Mouse (Mus musculus): ENCODE measurements around the gene 4930519P11Rik. TPM values are rescaled to one million over a fixed set of nuclear protein-coding genes. Genes with fewer than 3 reads are reported as not detected.

4930519P11Rik gene
- polyA plus RNA-seq (2016; fragmentation: Nextera tagmentation; extraction: Ambion mirVana), result 0.64 TPM in 1 of 2 replicates, not detected in the other

DNA sequence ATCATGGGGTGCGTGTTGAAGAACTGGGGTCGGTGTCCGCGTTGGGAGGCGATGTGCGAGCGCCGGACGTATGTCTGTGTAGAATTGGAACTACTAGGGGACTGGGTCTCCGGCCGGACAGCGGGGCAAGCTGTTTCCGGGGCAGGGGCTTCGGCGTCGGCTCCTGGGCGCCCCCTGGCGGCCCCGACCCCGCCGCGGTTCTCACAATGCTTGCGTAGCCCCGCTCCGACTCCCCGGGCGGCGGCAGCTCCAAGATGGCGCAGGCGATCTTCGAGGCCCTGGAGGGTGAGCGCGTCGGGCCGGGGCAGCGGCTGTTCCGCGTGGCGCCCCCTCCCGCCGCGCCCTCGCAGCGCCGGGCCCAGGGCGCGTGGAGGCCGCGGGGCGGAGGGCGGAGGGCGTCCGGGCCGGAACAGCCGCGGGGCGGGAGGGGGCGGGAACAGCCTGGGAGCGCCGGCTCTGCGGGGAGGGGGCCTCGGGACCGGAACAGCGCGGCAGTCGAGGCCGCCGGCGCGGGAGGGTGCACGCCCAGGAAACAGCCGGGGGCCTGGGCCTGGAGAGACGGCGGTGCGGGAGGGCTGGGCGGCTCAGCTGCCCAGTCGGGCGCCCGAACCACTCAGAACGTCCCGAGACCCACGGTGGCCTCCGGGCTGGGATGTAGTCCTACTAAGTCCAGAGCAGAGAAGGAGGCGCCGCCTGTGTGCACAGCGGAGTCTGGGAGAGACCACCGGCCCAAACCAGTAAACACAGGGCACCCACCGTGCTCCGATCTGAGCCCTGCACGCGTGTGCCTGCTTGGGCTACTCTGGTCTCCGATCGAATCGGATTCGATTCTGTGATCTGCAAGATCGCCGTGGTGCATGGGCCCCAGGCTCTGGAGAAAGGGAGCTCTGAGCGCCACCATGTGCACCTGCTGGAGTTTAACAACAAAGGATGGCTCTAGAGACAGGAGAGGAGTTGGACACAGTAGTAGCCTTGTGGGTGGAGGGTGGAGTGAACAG is at the start of gene 4930519P11Rik, which contains the start of gene Zfp341:
TSS of gene 4930519P11Rik (minus strand) at position 320 of the 998 bp plus-strand sequence.
TSS of gene Zfp341 (plus strand) at position 180 of the 998 bp plus-strand sequence.
- Histone ChIP-seq H3K27me3 (replicated peaks) (no peaks in the 10 kb centered on the region), H3K27ac (ENCODE audit: poor library complexity, severe bottlenecking) (peak within 1 kb of the TSS; percentile 95), H3K4me1 (replicated peaks) (peaks cover 24% of the 10 kb centered on the region; the same call in 1 of the 2 replicates), H3K4me3 (peak within 1 kb of the TSS; percentile 59), H3K36me3 (no peaks in the 10 kb centered on the region), H3K9me3 (replicated peaks) (no peaks in the 10 kb centered on the region), H3K4me2 (peak within 1 kb of the TSS; percentile 85), H3K9ac (peak within 1 kb of the TSS; percentile 81)
- under 1% methylated on average over 95 of the region's 98 CpGs for WGBS
- peak; percentile 93 for ATAC-seq (ENCODE audit: insufficient number of reproducible peaks, low FRiP score)

DNA sequence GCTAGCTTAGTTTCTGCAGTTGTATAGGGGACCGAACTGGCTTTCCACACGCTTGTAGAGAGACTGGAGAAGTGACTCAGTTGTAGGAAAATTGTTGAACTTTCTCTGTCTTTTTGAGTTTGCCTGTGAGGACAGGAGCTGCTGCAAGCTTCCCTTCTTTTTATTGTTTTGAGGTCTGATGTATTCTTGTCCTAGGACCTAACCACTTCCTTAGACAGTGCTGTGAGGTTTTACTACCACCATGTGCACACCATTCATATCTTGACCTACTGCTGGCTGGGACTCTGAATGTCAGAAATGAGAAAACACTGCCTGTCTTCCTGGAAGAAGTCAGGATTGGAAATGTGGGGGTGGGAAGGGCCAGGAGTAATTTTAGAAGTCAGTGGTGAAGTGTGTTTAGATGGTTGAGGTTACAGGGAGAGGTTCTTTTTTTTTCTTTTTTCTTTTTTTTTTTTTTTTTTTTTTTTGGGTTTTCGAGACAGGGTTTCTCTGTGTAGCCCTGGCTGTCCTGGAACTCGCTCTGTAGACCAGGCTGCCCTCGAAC is 46.4 kb upstream of the 4930519P11Rik start:
- Histone ChIP-seq H3K27ac (ENCODE audit: poor library complexity, severe bottlenecking) (peak overlapping the region; percentile 54; the same call in 1 of the 2 replicates), H3K4me2 (peak overlapping the region; percentile 88), H3K9me3 (replicated peaks) (no peaks in the 10 kb centered on the region), H3K27me3 (replicated peaks) (no peaks in the 10 kb centered on the region), H3K4me1 (replicated peaks) (peaks cover 29% of the 10 kb centered on the region), H3K9ac (peak overlapping the region; percentile 97; the same call in 1 of the 2 replicates), H3K36me3 (peaks cover 18% of the 10 kb centered on the region), H3K4me3 (no peak overlapping the region; the same call in 1 of the 2 replicates)
- WGBS, result 71% methylated on average over 5 of the region's 5 CpGs
- no peak for ATAC-seq (ENCODE audit: insufficient number of reproducible peaks, low FRiP score)

DNA sequence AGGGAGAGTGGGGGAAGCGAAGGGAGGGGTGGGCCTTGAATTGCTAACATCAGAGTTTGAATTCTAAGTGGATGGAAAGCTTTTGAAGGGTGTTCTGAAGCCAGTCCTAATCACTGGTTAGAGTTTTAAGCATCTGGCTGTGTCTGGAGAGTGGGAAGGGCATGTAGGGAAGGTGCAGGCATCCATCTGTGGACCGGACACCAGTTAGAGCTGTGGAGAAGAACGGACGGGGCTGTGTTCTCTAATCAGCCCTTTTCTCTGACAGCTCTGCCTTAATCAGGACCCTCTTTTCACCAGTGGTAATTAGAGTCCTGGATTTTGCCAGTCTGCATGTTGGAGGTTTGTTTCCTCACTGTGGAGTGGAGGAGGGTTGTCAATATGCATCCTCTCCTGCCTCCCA is 45.8 kb upstream of the 4930519P11Rik start:
- Histone ChIP-seq H3K4me1 (replicated peaks) (peaks cover 29% of the 10 kb centered on the region), H3K9me3 (replicated peaks) (no peaks in the 10 kb centered on the region), H3K9ac (peak overlapping the region; percentile 97; the same call in 1 of the 2 replicates), H3K4me3 (peak overlapping the region; percentile 92; the same call in 1 of the 2 replicates), H3K27ac (ENCODE audit: poor library complexity, severe bottlenecking) (peak overlapping the region; percentile 54), H3K36me3 (peaks cover 15% of the 10 kb centered on the region), H3K4me2 (peak overlapping the region; percentile 88), H3K27me3 (replicated peaks) (no peaks in the 10 kb centered on the region)
- no peak for ATAC-seq (ENCODE audit: insufficient number of reproducible peaks, low FRiP score)
- 50% methylated on average over 4 of the region's 4 CpGs for WGBS

DNA sequence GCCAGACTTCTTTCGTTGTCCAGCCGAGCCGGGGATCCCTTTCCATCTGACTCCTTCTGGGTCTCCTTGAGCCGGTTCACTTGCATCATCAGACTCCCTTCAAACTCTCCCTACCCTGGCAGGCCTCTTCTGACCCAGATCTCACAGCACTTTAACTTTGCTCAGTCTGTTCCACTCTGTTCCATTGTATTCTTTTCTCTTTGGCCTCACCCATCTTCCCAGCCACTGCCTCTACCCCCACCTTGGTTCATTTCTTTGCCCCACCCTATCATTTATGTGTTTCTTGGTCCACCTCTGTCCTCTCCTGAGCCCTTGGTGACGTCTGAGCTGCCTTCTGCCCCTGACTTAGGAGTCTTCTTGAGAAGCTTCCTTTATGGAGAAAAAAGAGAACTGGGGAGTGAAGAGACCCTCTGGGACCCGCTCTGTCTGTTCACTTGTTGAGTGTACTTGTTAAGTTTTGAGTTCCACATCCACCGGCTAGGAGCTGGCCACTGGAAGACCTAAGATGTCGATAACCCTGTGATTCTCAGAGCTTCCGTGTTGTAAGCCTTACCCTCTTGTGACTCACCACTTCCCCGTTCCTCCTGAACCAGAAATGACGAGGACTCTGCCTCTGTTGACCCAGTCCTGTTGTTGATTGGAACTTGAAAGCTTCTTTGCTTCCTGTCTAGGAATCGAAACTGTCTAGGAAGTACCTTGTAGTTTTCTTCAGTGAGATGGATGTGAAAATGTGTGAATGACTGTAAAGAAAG is 44.4 kb upstream of the 4930519P11Rik start:
- Histone ChIP-seq H3K27ac (ENCODE audit: poor library complexity, severe bottlenecking) (peak overlapping the region; percentile 85), H3K9ac (peak overlapping the region; percentile 97), H3K4me1 (replicated peaks) (peaks cover 29% of the 10 kb centered on the region), H3K4me2 (peak overlapping the region; percentile 88), H3K36me3 (peaks cover 12% of the 10 kb centered on the region), H3K4me3 (peak overlapping the region; percentile 92), H3K9me3 (replicated peaks) (no peaks in the 10 kb centered on the region), H3K27me3 (replicated peaks) (no peaks in the 10 kb centered on the region)
- ATAC-seq (ENCODE audit: insufficient number of reproducible peaks, low FRiP score), result peak; percentile 34; the same call in 1 of the 2 replicates
- WGBS, result 4% methylated on average over 12 of the region's 12 CpGs

DNA sequence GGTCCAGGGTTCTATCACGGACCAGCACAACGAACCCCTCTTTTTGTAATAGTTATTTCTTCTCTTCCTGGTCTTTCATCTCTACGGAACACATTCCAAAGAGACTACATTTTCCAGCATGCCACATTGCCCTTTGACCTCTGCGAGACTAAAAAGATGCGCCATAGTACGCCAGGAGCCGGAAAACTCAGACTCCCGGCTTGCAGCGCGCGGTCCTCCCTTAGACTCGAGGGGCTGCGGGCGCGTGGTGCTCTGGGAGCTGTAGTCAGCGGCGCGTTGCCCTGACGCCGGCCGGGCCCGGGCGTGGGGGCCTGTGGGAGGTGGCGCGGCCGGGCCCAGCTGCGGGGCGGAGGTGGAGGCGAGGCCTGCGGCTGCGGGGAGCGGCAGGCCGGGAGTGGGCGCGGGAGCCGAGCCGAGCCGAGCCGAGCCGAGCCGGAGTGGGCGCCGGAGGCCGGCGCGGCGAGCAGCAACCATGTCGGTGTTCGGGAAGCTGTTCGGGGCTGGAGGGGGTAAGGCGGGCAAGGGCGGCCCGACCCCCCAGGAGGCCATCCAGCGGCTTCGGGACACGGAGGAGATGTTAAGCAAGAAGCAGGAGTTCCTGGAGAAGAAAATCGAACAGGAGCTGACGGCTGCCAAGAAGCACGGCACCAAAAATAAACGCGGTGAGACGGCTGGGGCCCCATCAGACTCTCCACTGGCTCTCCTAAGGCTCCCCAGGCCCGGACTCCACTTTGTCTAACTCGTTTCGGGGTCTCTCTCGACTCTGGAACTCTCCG is 43.7 kb upstream of the 4930519P11Rik start:
- WGBS, result under 1% methylated on average over 65 of the region's 67 CpGs
- Histone ChIP-seq H3K4me3 (peak overlapping the region; percentile 92), H3K9me3 (replicated peaks) (no peaks in the 10 kb centered on the region), H3K27me3 (replicated peaks) (no peaks in the 10 kb centered on the region), H3K36me3 (peaks cover 10% of the 10 kb centered on the region), H3K4me1 (replicated peaks) (peaks cover 29% of the 10 kb centered on the region), H3K27ac (ENCODE audit: poor library complexity, severe bottlenecking) (peak overlapping the region; percentile 85), H3K4me2 (peak overlapping the region; percentile 88), H3K9ac (peak overlapping the region; percentile 97)
- peak; percentile 99 for ATAC-seq (ENCODE audit: insufficient number of reproducible peaks, low FRiP score)

DNA sequence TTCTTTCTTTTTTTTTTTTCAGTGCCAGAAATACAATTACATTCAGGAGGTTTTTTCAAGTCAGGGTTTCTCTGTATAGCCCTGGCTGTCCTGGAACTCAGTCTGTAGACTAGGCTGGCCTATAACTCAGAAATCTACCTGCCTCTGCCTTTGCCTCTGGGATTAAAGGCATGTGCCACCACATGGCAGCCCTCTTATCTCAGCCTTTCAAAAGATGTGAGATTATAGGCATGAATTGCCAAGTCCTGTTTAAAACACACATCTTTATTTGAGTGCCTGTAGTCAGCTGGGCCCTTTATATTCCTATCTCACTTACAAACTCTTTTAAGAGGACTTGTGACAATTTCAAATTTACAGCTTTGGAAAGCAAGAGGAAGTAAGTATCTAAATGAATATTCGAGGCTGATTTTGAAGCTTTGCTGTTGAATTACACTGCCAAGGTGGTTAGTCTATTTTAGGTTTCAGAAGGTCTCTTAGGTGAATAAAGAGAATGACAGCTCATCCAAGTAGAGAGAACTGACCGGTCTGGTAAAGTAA is 42.7 kb upstream of the 4930519P11Rik start:
- 80% methylated on average over 2 of the region's 2 CpGs for WGBS
- Histone ChIP-seq H3K27me3 (replicated peaks) (no peaks in the 10 kb centered on the region), H3K9ac (no peak overlapping the region), H3K27ac (ENCODE audit: poor library complexity, severe bottlenecking) (no peak overlapping the region), H3K4me3 (peak overlapping the region; percentile 92; the same call in 1 of the 2 replicates), H3K4me2 (peak overlapping the region; percentile 88), H3K36me3 (peaks cover 3% of the 10 kb centered on the region; the same call in 1 of the 2 replicates), H3K4me1 (replicated peaks) (peaks cover 28% of the 10 kb centered on the region), H3K9me3 (replicated peaks) (no peaks in the 10 kb centered on the region)
- no peak for ATAC-seq (ENCODE audit: insufficient number of reproducible peaks, low FRiP score)

DNA sequence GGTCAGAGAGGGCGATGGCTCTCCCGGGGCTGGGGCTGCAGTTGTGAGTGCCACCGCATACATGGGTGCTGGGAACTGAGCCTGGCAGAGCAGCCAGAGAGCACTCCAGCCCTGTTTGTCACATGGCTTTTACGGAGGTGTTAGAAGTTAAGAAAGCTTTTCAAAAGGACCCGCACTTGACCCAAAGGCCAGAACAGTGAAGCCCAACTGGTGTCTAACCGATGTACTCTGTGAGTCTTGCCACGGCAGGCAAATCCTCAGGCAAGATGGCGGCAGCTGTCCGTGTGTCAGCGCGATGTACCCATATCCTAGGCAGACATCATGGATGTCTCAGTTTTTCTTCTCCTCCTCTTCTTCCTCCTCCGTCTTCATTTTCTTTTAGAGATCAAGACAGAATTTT is 41.7 kb upstream of the 4930519P11Rik start:
- Histone ChIP-seq H3K27ac (ENCODE audit: poor library complexity, severe bottlenecking) (no peak overlapping the region), H3K4me2 (no peak overlapping the region), H3K27me3 (replicated peaks) (no peaks in the 10 kb centered on the region), H3K36me3 (no peaks in the 10 kb centered on the region), H3K4me1 (replicated peaks) (peaks cover 19% of the 10 kb centered on the region), H3K9me3 (replicated peaks) (no peaks in the 10 kb centered on the region), H3K4me3 (no peak overlapping the region), H3K9ac (no peak overlapping the region)
- WGBS, result 91% methylated on average over 12 of the region's 12 CpGs
- no peak for ATAC-seq (ENCODE audit: insufficient number of reproducible peaks, low FRiP score)

DNA sequence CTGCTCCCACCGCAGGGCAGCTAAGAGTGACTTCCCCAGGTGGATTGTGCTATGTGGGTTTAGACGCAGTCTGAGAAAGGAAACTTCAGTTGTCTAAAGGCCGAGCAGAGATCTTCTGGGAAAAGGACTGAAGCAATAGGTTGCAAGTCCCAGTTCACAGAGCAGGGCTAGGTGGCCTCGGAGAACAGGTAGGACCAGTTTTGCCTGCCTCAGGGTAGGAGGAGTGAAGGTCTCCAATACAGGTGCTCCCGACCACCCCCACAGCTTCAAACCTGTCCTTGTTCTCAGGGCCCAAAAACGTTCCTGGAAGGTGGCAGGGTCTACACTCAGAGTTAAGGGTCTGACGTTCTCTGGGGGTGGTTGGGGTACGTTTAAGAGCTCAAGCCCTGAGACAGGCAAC is 38.1 kb upstream of the 4930519P11Rik start, which contains the start of gene Chmp4b:
TSS of gene Chmp4b (plus strand) at position 343 of the 400 bp plus-strand sequence.
- Histone ChIP-seq H3K4me1 (replicated peaks) (no peaks in the 10 kb centered on the region), H3K9ac (no peak within 1 kb of the TSS), H3K4me2 (no peak within 1 kb of the TSS), H3K27ac (ENCODE audit: poor library complexity, severe bottlenecking) (no peak within 1 kb of the TSS), H3K27me3 (replicated peaks) (no peaks in the 10 kb centered on the region), H3K9me3 (replicated peaks) (no peaks in the 10 kb centered on the region), H3K4me3 (no peak within 1 kb of the TSS), H3K36me3 (no peaks in the 10 kb centered on the region)
- 46% methylated on average over 8 of the region's 8 CpGs for WGBS
- ATAC-seq (ENCODE audit: insufficient number of reproducible peaks, low FRiP score), result no peak

DNA sequence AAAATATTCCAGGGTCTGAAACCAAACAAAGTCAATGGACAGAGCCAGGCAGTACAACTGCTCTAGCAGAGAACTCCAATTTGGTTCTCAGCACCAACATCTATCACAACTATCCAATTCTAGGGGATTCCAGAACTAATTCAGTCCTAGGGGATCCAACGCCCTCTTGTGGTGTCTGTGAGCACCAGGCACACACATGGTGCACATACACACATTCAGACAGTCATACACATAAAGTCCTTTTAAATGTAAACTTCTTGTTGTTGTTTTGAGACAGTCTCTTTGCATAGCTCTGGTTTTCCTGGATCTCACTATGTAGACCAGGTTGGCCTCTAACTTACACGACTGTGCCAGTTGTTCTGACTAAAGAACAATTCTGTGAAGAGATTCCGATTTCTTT is 37.2 kb upstream of the 4930519P11Rik start:
- ATAC-seq (ENCODE audit: insufficient number of reproducible peaks, low FRiP score), result no peak
- WGBS, result 83% methylated on average over 3 of the region's 3 CpGs
- no peak overlapping the region for H3K27ac ChIP-seq (ENCODE audit: poor library complexity, severe bottlenecking)

DNA sequence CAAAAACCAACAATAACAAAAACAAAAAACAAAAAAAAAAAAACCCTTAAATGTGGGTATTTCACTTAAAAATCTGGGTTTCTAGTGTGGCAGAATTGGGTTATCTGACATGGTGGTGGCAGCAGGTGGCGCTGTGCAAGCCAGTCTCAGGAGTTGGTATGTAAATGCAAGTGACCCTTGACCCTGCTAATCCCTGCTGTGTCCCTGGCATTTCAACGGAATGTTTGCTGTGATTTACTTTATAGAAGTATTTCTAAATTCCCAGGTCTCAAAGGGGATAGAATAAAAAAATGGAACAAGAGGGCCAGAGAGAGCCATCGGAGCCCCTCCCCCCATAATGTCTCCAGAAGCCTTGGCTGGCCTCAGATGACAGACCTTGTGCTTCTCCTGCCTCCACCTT is 34.8 kb upstream of the 4930519P11Rik start:
- H3K4me3 ChIP-seq, result no peak overlapping the region
- 24% methylated on average over 3 of the region's 3 CpGs for WGBS
- no peaks in the 10 kb centered on the region for H3K27me3 ChIP-seq (replicated peaks)
- peaks cover 23% of the 10 kb centered on the region for H3K36me3 ChIP-seq
- no peak overlapping the region for H3K9ac ChIP-seq
- no peaks in the 10 kb centered on the region for H3K9me3 ChIP-seq (replicated peaks)
- H3K27ac ChIP-seq (ENCODE audit: poor library complexity, severe bottlenecking), result no peak overlapping the region
- ATAC-seq (ENCODE audit: insufficient number of reproducible peaks, low FRiP score), result no peak
- H3K4me1 ChIP-seq (replicated peaks), result no peaks in the 10 kb centered on the region
- H3K4me2 ChIP-seq, result no peak overlapping the region

More for the DNA sequence above, 37.2 kb upstream of the 4930519P11Rik start:
- H3K4me2 ChIP-seq, result no peak overlapping the region
- H3K9ac ChIP-seq, result no peak overlapping the region
- H3K4me1 ChIP-seq (replicated peaks), result no peaks in the 10 kb centered on the region
- no peak overlapping the region for H3K4me3 ChIP-seq
- H3K27me3 ChIP-seq (replicated peaks), result no peaks in the 10 kb centered on the region
- no peaks in the 10 kb centered on the region for H3K9me3 ChIP-seq (replicated peaks)
- peaks cover 8% of the 10 kb centered on the region; the same call in 1 of the 2 replicates for H3K36me3 ChIP-seq
